Mouse (Mus musculus): ENCODE data around the gene Adam17.
"Not testable (repeated sequence)": the region's sequence is repeated elsewhere in the genome, so short reads cannot be mapped to it uniquely, and the experiment has no call there.

Gene Adam17

GRCm38 (mm10) chr12:21373100-21373819 is at the start of gene Adam17:
Adam17 (minus strand) TSS chr12:21373632.
- peak; percentile 97 for DNase-seq (ENCODE audit: low read depth, low spot score)

GRCm38 (mm10) chr12:21418621-21419131 is 45.2 kb upstream of the Adam17 start:
- DNase-seq (ENCODE audit: low read depth, low spot score) = peak; percentile 47

GRCm38 (mm10) chr12:21418083-21418482 is 44.7 kb upstream of the Adam17 start:
- DNase-seq (ENCODE audit: low read depth, low spot score) = no peak

DNA sequence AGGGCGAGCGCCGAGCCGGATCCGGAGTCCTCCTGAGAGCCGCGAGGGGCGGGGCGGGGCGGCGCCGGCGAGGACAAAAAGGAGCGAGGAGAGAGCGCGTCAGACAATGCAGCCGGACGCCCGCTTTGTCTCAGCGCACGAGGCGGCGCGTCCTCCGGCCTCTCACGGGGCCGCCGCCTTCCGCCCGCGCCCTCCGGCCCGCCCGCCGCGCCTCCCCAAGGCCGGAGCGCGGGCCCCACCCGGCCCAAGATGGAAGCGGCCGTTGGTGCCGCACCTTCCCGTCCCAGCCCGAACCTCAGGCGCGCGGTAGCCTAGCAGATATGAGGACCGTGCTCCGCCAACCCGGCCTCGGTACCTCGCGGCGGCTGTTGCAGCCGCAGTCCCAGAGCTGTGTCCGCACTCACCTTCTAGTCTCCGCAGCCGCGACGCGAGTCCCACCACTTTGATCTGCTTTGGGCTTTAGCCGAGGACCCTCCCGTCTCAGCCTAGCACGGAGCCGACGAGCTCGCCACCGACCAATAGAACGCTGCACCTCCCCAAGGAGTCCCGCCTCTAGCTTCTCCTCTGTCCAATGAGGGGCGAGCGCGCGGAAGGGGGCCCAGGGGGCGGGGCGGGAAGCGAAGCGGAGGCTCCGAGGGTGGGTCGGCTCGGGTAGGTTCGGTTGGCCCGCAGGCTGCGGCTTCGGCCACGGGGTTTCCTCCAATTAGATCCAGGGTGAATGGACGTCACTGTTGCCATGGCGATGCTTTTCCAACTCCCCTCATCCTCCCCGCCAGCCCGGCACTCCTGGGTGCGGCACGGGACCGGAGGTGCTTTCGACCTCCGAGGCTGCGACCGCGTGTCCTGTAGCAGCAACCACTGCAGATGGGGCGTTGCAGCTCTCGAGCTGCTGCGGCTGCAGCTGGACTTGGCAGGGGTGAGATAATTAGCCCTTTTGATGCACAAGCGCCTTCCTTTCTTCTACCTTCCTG is 44.0 kb upstream of the Adam17 start, which contains the start of gene Ywhaq:
Gene Ywhaq, minus strand, starts transcription at position 538 of the 971 bp plus-strand sequence.
- DNase-seq (ENCODE audit: low read depth, low spot score) = peak; percentile 99

GRCm38 (mm10) chr12:21416506-21416905 is 43.1 kb upstream of the Adam17 start:
- DNase-seq (ENCODE audit: low read depth, low spot score) = peak; percentile 40

DNA sequence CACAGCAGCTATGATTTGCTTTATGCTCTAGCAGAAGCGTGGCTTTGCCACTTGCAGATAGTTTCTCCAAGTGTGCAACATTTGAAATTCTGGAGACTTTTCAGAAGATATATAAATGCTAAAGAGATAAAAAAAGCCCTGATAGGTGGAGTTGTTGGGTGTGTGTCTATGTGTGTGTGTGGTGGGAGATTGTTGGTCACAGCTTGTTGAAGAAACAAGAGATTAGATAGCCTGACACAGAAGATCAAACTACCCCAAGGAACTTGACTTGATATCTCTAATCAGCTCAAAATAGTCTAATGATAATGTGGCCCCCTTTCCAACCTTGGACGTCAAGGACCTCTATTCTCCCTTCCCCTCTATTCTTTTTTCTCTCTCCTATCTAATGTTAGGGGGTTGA is 37.2 kb upstream of the Adam17 start:
- no peak for DNase-seq (ENCODE audit: low read depth, low spot score)

DNA sequence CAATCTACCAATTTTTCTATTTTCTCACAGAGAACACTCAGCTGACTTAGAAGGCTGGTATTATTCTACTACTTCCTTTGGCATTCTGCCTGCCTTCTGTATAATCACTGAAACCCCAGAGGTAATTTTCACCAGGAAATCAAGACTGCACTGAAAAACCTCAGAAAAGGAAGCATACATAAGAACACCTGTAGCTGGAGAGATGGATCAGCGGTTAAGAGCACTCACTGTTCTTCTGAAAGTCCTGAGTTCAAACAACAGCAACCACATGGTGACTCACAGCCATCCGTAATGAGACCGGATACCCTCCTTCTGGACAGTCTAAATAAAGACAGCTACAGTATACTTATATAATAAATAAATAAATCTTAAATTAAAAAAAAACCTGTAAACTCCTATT is 36.2 kb upstream of the Adam17 start:
- peak; percentile 49 for DNase-seq (ENCODE audit: low read depth, low spot score)

- DNase-seq (ENCODE audit: low read depth, low spot score) = no peak
Observed at GRCm38 (mm10) chr12:21408789-21409367, 35.4 kb upstream of the Adam17 start.

GRCm38 (mm10) chr12:21402771-21403170 is 29.3 kb upstream of the Adam17 start:
- DNase-seq (ENCODE audit: low read depth, low spot score) = no peak

DNA sequence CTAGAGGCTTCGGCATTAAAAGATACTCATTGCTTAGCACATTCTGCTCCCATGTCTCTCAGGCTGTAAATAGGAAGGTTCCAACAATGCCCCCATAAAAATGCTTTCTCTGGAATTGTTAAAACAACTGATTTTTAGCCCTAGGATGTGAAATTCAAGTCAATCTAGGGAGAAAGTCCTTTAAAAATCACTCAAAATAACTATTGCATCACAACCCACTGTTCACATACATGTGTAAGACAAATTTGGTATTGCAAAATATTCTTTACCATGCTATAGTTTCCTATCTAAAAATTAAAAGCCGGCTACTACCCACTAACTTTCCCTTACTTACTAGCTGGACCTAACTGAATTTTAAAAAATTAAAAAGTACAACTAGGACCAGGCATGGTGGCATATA is 12.8 kb upstream of the Adam17 start:
- DNase-seq (ENCODE audit: low read depth, low spot score) = no peak

DNA sequence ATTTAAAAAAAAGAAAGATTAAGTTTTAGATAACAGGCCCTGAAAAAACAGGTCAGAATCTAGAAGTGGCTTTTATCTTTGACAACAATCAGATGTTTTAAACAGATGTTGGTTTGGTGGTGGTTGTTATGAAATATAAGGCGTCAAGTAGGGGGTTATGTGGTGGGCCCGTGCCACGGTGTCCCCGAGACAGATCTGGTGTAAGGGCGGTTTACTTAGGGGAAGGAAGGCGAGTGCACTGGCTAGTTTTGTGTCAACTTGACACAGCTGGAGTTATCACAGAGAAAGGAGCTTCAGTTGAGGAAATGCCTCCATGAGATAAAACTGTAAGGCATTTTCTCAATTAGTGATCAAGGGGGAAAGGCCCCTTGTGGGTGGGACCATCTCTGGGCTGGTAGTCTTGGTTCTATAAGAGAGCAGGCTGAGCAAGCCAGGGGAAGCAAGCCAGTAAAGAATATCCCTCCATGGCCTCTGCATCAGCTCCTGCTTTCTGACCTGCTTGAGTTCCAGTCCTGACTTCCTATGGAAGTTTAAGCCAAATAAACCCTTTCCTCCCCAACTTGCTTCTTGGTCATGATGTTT is 5.4 kb upstream of the Adam17 start:
- not testable (repeated sequence) for DNase-seq (ENCODE audit: low read depth, low spot score)

DNA sequence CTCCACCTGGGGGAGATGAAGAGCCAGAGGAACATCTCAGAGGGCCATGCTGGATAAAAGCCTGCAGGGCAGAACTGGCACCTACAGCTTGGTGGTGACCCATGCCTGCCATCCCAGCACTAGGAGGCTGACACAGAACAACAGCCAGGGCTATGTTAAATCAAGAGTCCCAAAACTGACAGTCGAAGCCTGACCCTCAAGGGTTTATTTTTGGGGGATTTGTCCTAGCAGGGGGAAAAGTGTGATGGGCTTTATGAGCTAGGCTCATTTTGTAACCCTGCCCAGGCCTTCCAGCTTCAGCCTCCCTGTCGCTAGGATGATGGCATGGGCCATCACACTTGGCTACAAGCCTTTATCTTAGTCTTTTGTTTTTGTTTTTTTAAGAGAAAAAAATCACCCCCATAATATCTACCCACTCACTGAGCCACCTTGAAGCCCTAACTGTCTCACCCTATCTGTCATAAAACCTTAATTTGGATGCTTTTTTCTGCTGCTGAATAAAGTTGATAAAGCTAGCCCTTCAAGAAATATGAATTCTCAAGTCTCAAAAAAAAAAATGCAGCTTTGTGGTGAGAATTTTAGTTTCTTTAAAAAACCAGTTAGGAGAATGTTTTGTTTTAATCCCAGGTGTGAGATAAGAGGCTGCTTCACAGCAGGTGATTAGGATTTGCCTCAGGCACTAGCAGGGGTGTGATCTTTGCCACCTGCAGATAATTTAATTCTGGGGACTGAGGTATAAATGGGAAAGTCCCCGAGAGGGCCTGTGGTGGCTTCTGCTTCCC is 2.1 kb upstream of the Adam17 start:
- peak; percentile 39 for DNase-seq (ENCODE audit: low read depth, low spot score)

DNA sequence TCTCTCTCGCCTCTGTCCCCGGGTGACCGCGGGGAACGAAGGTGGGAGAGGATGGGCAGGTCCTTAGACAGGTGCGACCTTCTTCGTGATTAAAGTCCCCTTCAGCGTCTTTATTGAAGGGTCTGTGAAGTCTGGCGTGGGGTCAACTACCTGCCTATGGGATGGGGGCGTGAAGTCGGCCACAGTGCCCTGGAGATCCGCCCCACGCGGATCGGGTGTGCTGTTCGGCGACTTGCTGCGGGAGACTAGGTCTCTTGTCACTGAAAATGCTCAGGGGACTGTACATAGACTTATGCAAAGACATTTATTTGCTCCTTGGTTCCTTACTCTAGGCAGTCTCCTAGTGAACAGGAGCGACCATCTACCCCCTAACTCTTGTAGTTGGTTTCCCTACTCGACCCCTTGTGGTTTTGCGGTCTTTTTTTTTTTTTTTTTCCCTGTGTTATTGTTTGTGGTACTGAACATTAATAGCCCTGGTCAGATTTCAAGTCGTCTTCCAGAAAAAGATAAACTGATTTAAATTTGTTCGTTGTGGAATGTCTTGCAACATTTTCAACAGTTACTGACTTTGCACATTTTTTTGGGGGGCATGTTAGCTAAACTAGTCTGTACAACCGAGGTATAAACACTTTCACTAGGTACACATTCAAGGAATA is 516 bp upstream of the Adam17 start:
- no peak for DNase-seq (ENCODE audit: low read depth, low spot score)

DNA sequence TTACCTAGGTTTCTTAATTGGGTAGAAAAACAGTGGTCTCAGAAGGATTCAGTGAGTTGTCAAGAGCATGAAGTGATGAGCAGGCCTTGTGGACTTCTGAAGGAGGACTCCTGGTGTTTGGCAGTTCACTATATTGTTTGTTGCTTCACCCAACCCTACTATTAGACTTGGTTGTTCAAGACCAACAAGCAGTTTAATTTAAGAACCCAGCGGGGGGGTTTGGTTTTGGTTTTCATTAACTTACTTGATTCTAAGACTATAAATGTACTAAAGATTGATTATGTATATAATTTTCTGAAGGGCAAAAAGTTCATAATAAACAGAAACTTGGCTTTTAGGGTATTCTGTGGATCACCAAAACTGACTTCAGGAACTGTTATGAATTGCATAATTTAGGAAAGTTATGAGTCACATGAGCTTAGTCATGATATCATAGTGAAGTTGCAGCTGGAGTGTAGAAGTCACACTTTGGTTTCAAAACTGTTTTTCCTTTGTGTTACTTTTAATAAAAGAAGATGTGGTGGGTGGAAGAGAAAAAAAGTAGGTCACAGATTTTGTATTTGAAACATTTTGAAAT is 3.3 kb downstream of the Adam17 start:
- peak; percentile 72 for DNase-seq (ENCODE audit: low read depth, low spot score)

DNA sequence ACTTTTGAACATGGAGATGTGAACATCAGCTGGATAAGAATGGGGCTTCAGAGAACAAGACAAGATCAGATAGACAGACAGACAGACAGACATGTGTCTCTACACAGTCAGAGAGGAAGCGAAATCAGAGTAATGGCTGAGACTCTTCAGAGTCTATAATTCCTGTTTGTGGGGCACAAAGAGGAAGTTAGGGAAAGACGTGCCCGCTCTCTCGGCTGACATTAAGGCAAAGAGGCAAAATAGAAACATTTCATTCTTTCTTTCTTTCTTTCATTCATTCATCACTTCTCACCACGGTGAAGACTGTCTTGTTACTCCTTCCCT is 4.4 kb downstream of the Adam17 start:
- DNase-seq (ENCODE audit: low read depth, low spot score) = peak; percentile 75

DNA sequence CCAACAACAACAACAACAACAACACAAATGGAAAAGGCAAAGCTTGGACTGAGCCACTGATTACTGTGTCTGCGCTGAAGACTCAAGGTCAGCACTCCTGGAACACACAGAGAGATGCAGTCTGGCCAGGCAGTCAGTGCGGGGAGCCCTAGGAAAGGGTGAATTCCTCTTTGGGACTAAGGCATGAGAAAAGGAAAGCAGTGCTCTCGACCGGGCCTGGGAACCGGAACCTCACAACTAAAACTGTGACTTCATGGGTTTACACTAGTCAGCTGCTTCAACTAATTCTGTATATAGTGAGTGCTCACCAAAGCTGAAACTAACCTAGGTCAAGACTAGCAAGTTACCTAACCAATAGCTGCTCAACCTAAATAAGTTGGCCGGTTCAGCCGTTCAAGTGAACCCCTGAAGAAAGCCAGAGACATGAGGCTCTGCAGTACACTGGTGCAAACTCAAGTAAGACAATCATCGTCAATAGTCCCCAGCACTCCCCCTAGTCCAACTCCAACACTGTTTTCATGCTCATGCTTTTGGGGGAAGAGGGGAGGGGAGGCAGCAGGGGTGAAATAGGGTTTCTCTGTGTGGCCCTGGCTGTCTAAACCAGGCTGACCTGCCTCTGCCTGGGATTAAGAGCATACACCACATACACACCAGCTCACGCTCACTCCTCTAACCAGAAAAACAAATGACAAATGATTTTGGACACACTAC is 4.9 kb downstream of the Adam17 start:
- no peak for DNase-seq (ENCODE audit: low read depth, low spot score)

DNA sequence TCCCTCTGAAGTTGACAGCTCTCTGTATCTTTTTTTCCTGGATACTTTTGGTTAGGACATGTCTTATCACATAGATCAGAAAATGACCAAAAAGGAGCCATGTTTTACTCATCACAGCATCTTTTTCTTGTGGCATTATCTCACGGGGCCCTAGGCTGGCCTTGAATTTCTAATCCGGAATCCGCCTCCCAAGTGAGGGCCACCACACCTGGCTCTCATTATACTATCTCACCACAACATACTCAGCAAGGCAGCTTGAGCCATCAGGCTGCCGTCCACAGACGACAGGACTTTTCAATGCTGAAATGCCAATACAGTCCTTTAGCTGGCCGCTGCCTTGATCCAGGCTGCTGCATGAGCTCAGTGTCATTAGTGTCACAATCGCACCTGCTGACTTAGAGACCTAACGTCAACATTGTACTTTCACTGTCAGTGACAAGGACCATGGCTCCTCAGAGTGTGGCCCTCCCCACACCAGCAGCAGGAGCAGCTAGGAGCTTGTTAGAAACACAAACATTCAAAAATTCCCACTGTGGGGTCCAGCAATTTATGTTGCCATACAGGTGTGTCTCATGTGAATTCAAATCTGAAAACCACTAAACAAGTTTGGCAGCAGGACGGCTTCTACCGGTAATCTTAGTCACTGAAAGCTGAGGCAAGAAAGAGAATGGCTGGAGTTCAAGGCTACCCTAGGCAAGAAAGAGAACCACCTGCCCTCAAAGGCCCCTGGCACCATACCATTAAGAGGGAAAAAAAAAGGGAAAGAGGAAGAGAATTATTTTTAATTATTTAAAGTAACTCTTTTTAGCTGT is 8.6 kb downstream of the Adam17 start:
- peak; percentile 73 for DNase-seq (ENCODE audit: low read depth, low spot score)

GRCm38 (mm10) chr12:21363195-21363594 is 10.2 kb downstream of the Adam17 start:
- no peak for DNase-seq (ENCODE audit: low read depth, low spot score)

DNA sequence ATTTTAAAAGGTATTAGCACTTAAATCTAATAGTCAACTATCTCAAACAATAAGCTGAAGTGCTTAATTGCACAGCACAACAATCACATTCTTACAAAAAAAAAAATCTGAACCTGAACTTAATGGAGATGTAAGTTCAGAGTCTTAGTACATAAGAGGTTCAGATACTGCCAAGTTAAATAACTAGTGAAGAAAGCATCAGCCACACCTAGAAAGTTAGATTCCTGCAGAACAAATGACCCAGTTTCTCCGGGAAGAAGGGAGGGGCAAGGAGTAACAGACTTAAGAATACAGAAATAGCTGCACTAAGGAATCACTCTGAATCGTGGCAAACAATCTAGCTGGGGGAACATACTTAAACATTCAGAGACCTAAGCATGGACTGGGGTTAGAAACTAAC is 10.7 kb downstream of the Adam17 start:
- no peak for DNase-seq (ENCODE audit: low read depth, low spot score)
